Mouse (Mus musculus) heart, embryonic 11.5 days (tissue): ENCODE results near the gene Cebpb. TPM values are rescaled to one million over a fixed set of nuclear protein-coding genes. Genes with fewer than 3 reads are reported as not detected.

Source experiments
- ATAC-seq: fragments of 200-750 bp; cut with Nextera tagmentation; replicated peaks from 2 replicates; pipeline ENCODE4 v1.8.0; 2017; ENCODE audit warnings: moderate library complexity; ENCODE audit not compliant: insufficient number of reproducible peaks, low FRiP score, low TSS enrichment
- H3K27ac ChIP-seq: fragments of 300-500 bp; sonication (generic); 2 replicates; pipeline ENCODE4 v1.5.1; 2014; ENCODE audit warnings: mild to moderate bottlenecking, low read depth, low read length
- H3K27me3 ChIP-seq: fragments of 300-500 bp; sonication (generic); 2 replicates; pipeline ENCODE4 v1.6.1; 2014; ENCODE audit warnings: mild to moderate bottlenecking, low read length, mixed read lengths; ENCODE audit not compliant: control insufficient read depth, insufficient read depth
- H3K36me3 ChIP-seq: fragments of 300-500 bp; sonication (generic); 2 replicates; pipeline ENCODE4 v1.6.1; 2014; ENCODE audit warnings: mild to moderate bottlenecking, low read length, moderate library complexity, mixed read lengths; ENCODE audit not compliant: control insufficient read depth, insufficient read depth
- H3K4me1 ChIP-seq: fragments of 300-500 bp; sonication (generic); 2 replicates; pipeline ENCODE4 v1.6.1; 2014; ENCODE audit warnings: low read length; ENCODE audit not compliant: control insufficient read depth, insufficient read depth
- H3K4me2 ChIP-seq: fragments of 300-500 bp; sonication (generic); 2 replicates; pipeline ENCODE4 v1.6.1; 2014; ENCODE audit warnings: mild to moderate bottlenecking, moderate library complexity
- H3K4me3 ChIP-seq: fragments of 300-500 bp; sonication (generic); 2 replicates; pipeline ENCODE4 v1.5.1; 2014; ENCODE audit warnings: low read depth, low read length
- H3K9ac ChIP-seq: fragments of 300-500 bp; sonication (generic); 2 replicates; pipeline ENCODE4 v1.6.1; 2014; ENCODE audit warnings: mild to moderate bottlenecking, low read depth, low read length, moderate library complexity
- H3K9me3 ChIP-seq: fragments of 300-500 bp; sonication (generic); replicated peaks from 2 replicates; pipeline ENCODE4 v1.6.1; 2016; ENCODE audit warnings: low read length; ENCODE audit not compliant: control insufficient read depth
- WGBS: fragments of 180-500 bp; shearing (Covaris S2); extraction: QIAGEN DNeasy Blood & Tissue Kit; methylation state at CpG from one replicate; pipeline ENCODE4 v1.1.7; 2014; ENCODE audit not compliant: insufficient replicate concordance; 5-methylcytosine and 5-hydroxymethylcytosine counted together
- polyA plus RNA-seq: library from polyadenylated mRNA; unstranded; fragments of >200 nt; fragmentation: Nextera tagmentation; extraction: Ambion mirVana; gene quantifications from 2 replicates; pipeline ENCODE4 v1.2.1, GENCODE M21; 2014

Gene Cebpb
- polyA plus RNA-seq, 1 experiment from 2014 or later: 8.0 TPM

DNA sequence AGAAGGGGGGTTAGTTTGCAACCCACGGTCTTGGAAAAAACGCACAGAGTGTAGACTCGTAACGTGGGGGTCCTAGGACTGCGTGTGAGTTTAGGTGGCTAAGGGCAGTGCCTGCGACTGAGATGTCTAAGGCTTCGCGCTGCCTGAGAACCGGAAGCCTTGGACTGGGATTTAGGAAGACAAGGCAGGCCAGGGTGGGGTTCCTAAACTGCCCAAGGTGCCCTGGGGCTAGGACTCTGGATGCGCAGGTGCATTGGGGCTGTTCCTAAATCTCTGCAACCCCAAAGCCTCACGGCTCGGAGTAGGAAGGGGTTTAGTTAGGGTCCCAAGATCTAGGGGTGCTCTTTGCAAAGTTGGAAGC, 28.1 kb upstream of the Cebpb start:
- Histone ChIP-seq H3K27ac (0 out of 2 replicates have a peak overlapping the region, but pooled peaks have one; percentile 35), H3K9ac (peak overlapping the region; percentile 90), H3K9me3 (no peaks in the 10 kb centered on the region), H3K27me3 (0 out of 2 replicates have a peak, but pooled peaks cover 5% of the 10 kb centered on the region), H3K4me1 (peaks cover 29% of the 10 kb centered on the region), H3K4me3 (peak overlapping the region; percentile 88), H3K4me2 (peak overlapping the region; percentile 97), H3K36me3 (no peaks in the 10 kb centered on the region)
- 2% methylated on average over 12 of the region's 12 CpGs for WGBS
- no peak for ATAC-seq

- under 1% methylated on average over 100 of the region's 110 CpGs for WGBS
- 0 out of 2 replicates have a peak, but pooled peaks cover 5% of the 10 kb centered on the region for H3K27me3 ChIP-seq
- peak within 1 kb of the TSS; percentile 64 for H3K27ac ChIP-seq
- H3K9ac ChIP-seq: peak within 1 kb of the TSS; percentile 90
- H3K4me1 ChIP-seq: peaks cover 29% of the 10 kb centered on the region
- no peaks in the 10 kb centered on the region for H3K36me3 ChIP-seq
- H3K4me3 ChIP-seq: peak within 1 kb of the TSS; percentile 88
- ATAC-seq: peak; percentile 96
- H3K9me3 ChIP-seq: no peaks in the 10 kb centered on the region
- H3K4me2 ChIP-seq: peak within 1 kb of the TSS; percentile 97
Measured at GRCm38 (mm10) chr2:167661270-167662203, 27.2 kb upstream of the Cebpb start, which contains the start of gene Gm20431. Gene Gm20431 (minus strand): TSS chr2:167661496.

- Histone ChIP-seq H3K9me3 (no peaks in the 10 kb centered on the region), H3K4me2 (peak overlapping the region; percentile 97), H3K27me3 (0 out of 2 replicates have a peak, but pooled peaks cover 5% of the 10 kb centered on the region), H3K27ac (no peak overlapping the region), H3K36me3 (no peaks in the 10 kb centered on the region), H3K4me1 (peaks cover 29% of the 10 kb centered on the region), H3K9ac (peak overlapping the region; percentile 4; the same call in 1 of the 2 replicates), H3K4me3 (peak overlapping the region; percentile 88)
- no peak for ATAC-seq
- WGBS: 53% methylated on average over 6 of the region's 6 CpGs
Measured at GRCm38 (mm10) chr2:167662713-167663112, 26.0 kb upstream of the Cebpb start.

DNA sequence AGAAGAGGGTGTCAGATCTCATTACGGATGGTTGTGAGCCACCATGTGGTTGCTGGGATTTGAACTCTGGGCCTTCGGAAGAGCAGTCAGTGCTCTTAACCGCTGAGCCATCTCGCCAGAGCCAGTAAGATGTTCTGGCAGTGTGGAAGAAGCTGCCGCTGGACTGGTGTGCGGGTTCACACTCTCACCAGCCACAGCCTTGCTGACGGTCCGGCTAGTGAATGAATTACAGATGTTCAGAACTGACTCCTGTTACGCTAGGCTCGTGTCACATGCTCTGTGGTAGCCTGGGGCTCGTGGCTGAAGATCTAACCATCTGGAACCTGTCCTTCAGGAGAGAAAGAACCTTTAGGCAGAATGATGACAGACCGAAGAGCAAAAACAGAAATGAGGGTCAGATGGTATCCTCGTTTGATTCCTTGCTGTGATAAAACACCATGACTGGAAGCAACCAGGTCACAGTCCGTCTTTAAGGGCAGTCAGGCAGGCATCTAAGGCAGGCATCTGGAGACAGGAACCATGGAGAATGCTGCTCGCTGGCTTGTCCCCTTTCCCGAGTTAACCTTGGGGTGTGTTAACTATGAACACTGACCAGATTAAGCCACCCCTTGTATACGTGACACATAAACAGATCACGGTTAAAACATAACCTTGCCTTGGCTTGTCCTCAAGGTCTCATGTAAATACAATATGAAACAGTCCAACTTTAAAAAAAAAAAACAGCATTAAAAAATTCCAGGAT, 22.6 kb upstream of the Cebpb start:
- WGBS: 78% methylated on average over 18 of the region's 18 CpGs
- ATAC-seq: no peak
- no peak overlapping the region for H3K4me3 ChIP-seq

GRCm38 (mm10) chr2:167668426-167668825, 20.3 kb upstream of the Cebpb start:
- Histone ChIP-seq H3K27me3 (no peaks in the 10 kb centered on the region), H3K27ac (no peak overlapping the region), H3K9me3 (no peaks in the 10 kb centered on the region), H3K36me3 (no peaks in the 10 kb centered on the region), H3K4me2 (no peak overlapping the region; the same call in 1 of the 2 replicates), H3K9ac (no peak overlapping the region), H3K4me3 (no peak overlapping the region), H3K4me1 (peaks cover 3% of the 10 kb centered on the region; the same call in 1 of the 2 replicates)
- WGBS: 84% methylated on average over 5 of the region's 5 CpGs
- ATAC-seq: no peak

More for the DNA sequence above, 22.6 kb upstream of the Cebpb start:
- Histone ChIP-seq H3K9ac (no peak overlapping the region), H3K27me3 (0 out of 2 replicates have a peak, but pooled peaks cover 5% of the 10 kb centered on the region), H3K9me3 (no peaks in the 10 kb centered on the region), H3K27ac (no peak overlapping the region), H3K4me1 (peaks cover 6% of the 10 kb centered on the region; the same call in 1 of the 2 replicates), H3K36me3 (no peaks in the 10 kb centered on the region), H3K4me2 (no peak overlapping the region)

- H3K36me3 ChIP-seq: no peaks in the 10 kb centered on the region
- H3K4me2 ChIP-seq: no peak overlapping the region
- ATAC-seq: no peak
- no peaks in the 10 kb centered on the region for H3K27me3 ChIP-seq
- 60% methylated on average over 4 of the region's 4 CpGs for WGBS
- H3K9ac ChIP-seq: no peak overlapping the region
- no peak overlapping the region for H3K27ac ChIP-seq
- H3K9me3 ChIP-seq: no peaks in the 10 kb centered on the region
- peaks cover 3% of the 10 kb centered on the region; the same call in 1 of the 2 replicates for H3K4me1 ChIP-seq
- no peak overlapping the region for H3K4me3 ChIP-seq
Measured at GRCm38 (mm10) chr2:167669398-167669797, 19.3 kb upstream of the Cebpb start.

- no peak overlapping the region; the same call in 1 of the 2 replicates for H3K9ac ChIP-seq
- no peak for ATAC-seq
- H3K4me1 ChIP-seq: peaks cover 6% of the 10 kb centered on the region; the same call in 1 of the 2 replicates
- WGBS: 78% methylated on average over 5 of the region's 5 CpGs
- peak overlapping the region; percentile 83 for H3K27ac ChIP-seq
- H3K27me3 ChIP-seq: no peaks in the 10 kb centered on the region
- no peaks in the 10 kb centered on the region for H3K36me3 ChIP-seq
- no peak overlapping the region for H3K4me3 ChIP-seq
- H3K4me2 ChIP-seq: peak overlapping the region; percentile 50; the same call in 1 of the 2 replicates
- H3K9me3 ChIP-seq: no peaks in the 10 kb centered on the region
Measured at GRCm38 (mm10) chr2:167671101-167671633, 17.5 kb upstream of the Cebpb start.

- WGBS: 15% methylated on average over 13 of the region's 13 CpGs
Measured at GRCm38 (mm10) chr2:167672212-167672685, 16.5 kb upstream of the Cebpb start.

More at GRCm38 (mm10) chr2:167672212-167672685, 16.5 kb upstream of the Cebpb start:
- peak overlapping the region; percentile 83 for H3K27ac ChIP-seq
- no peaks in the 10 kb centered on the region for H3K36me3 ChIP-seq
- peak overlapping the region; percentile 50 for H3K4me2 ChIP-seq
- 0 out of 2 replicates have a peak, but pooled peaks cover 5% of the 10 kb centered on the region for H3K27me3 ChIP-seq
- peaks cover 6% of the 10 kb centered on the region; the same call in 1 of the 2 replicates for H3K4me1 ChIP-seq
- no peaks in the 10 kb centered on the region for H3K9me3 ChIP-seq
- no peak overlapping the region for H3K4me3 ChIP-seq
- peak; percentile 89 for ATAC-seq
- 0 out of 2 replicates have a peak overlapping the region, but pooled peaks have one; percentile 28 for H3K9ac ChIP-seq
